Mouse (Mus musculus) embryonic facial prominence, embryonic 12.5 days (tissue): ENCODE data around the gene Ttc17. TPM values are rescaled to one million over a fixed set of nuclear protein-coding genes. Genes with fewer than 3 reads are reported as not detected.

Source experiments
- ATAC-seq: fragments of 200-750 bp; cut with Nextera tagmentation; 2 replicates; pipeline ENCODE4 v1.8.0; 2017; ENCODE audit not compliant: insufficient number of reproducible peaks, insufficient read depth, low FRiP score, low TSS enrichment
- H3K27ac ChIP-seq: fragments of 300-500 bp; sonication (generic); 2 replicates; pipeline ENCODE4 v1.5.1; 2016; ENCODE audit warnings: mild to moderate bottlenecking
- H3K27me3 ChIP-seq: fragments of 300-500 bp; sonication (generic); 2 replicates; pipeline ENCODE4 v1.6.1; 2016; ENCODE audit warnings: mild to moderate bottlenecking, moderate library complexity
- H3K36me3 ChIP-seq: fragments of 300-500 bp; sonication (generic); 2 replicates; pipeline ENCODE4 v1.6.1; 2016; ENCODE audit warnings: mild to moderate bottlenecking
- H3K4me1 ChIP-seq: fragments of 300-500 bp; sonication (generic); 2 replicates; pipeline ENCODE4 v1.6.1; 2016
- H3K4me2 ChIP-seq: fragments of 300-500 bp; sonication (generic); replicated peaks from 2 replicates; pipeline ENCODE4 v1.6.1; 2016; ENCODE audit warnings: mild to moderate bottlenecking, moderate library complexity
- H3K4me3 ChIP-seq: fragments of 300-500 bp; sonication (generic); 2 replicates; pipeline ENCODE4 v1.5.1; 2016; ENCODE audit warnings: mild to moderate bottlenecking
- H3K9ac ChIP-seq: fragments of 300-500 bp; sonication (generic); 2 replicates; pipeline ENCODE4 v1.6.1; 2016; ENCODE audit warnings: mild to moderate bottlenecking, moderate library complexity
- H3K9me3 ChIP-seq: fragments of 300-500 bp; sonication (generic); 2 replicates; pipeline ENCODE4 v1.6.1; 2016; ENCODE audit warnings: mild to moderate bottlenecking, moderate library complexity
- WGBS: fragments of 180-500 bp; shearing (Covaris S2); methylation state at CpG from one replicate; pipeline ENCODE4 v1.1.7; 2016; 5-methylcytosine and 5-hydroxymethylcytosine counted together
- microRNA counts: library from miRNA; unstranded; fragments of <30 nt; microRNA quantifications from one replicate; lab custom pipeline; 2017
- microRNA-seq: library from miRNA; unstranded; fragments of <30 nt; microRNA quantifications from one replicate; pipeline ENCODE4, GENCODE M21; 2017
- polyA plus RNA-seq: library from polyadenylated mRNA; unstranded; fragments of >200 nt; fragmentation: Nextera tagmentation; extraction: Ambion mirVana; gene quantifications from 2 replicates; pipeline ENCODE4 v1.2.1, GENCODE M21; 2016

Ttc17 gene
- polyA plus RNA-seq, 1 experiment from 2014 or later = 16.9 TPM

- Histone ChIP-seq H3K27ac (no peak overlapping the region), H3K4me1 (peaks cover 18% of the 10 kb centered on the region), H3K27me3 (peaks cover 14% of the 10 kb centered on the region; the same call in 1 of the 2 replicates), H3K9me3 (no peaks in the 10 kb centered on the region), H3K4me3 (no peak overlapping the region), H3K4me2 (no peak overlapping the region), H3K36me3 (no peaks in the 10 kb centered on the region), H3K9ac (no peak overlapping the region)
- WGBS = 23% methylated on average over 7 of the region's 7 CpGs
- no peak for ATAC-seq
Measured at GRCm38 (mm10) chr2:94266381-94267160, 139.9 kb downstream of the Ttc17 start.

- Histone ChIP-seq H3K9me3 (no peaks in the 10 kb centered on the region), H3K27me3 (peaks cover 14% of the 10 kb centered on the region; the same call in 1 of the 2 replicates), H3K4me1 (peaks cover 18% of the 10 kb centered on the region), H3K27ac (0 out of 2 replicates have a peak overlapping the region, but pooled peaks have one; percentile 1), H3K4me2 (peak overlapping the region; percentile 54), H3K9ac (peak overlapping the region; percentile 12; the same call in 1 of the 2 replicates), H3K4me3 (peak overlapping the region; percentile 21), H3K36me3 (no peaks in the 10 kb centered on the region)
- WGBS = 8% methylated on average over 16 of the region's 16 CpGs
- ATAC-seq = peak; percentile 76; the same call in 1 of the 2 replicates
Measured at GRCm38 (mm10) chr2:94265221-94266191, 141.0 kb downstream of the Ttc17 start.

- no peak for ATAC-seq
- Histone ChIP-seq H3K4me1 (peaks cover 18% of the 10 kb centered on the region), H3K4me3 (peak overlapping the region; percentile 21), H3K27ac (peak overlapping the region; percentile 1; the same call in 1 of the 2 replicates), H3K27me3 (peaks cover 14% of the 10 kb centered on the region; the same call in 1 of the 2 replicates), H3K4me2 (peak overlapping the region; percentile 54), H3K36me3 (no peaks in the 10 kb centered on the region), H3K9me3 (no peaks in the 10 kb centered on the region), H3K9ac (peak overlapping the region; percentile 12; the same call in 1 of the 2 replicates)
- under 1% methylated on average over 12 of the region's 12 CpGs for WGBS
Measured at GRCm38 (mm10) chr2:94264631-94265098, 141.8 kb downstream of the Ttc17 start.

GRCm38 (mm10) chr2:94264006-94264405 lies 142.5 kb downstream of the Ttc17 start:
- peaks cover 18% of the 10 kb centered on the region for H3K4me1 ChIP-seq
- H3K4me3 ChIP-seq = peak overlapping the region; percentile 21; the same call in 1 of the 2 replicates
- peak overlapping the region; percentile 54 for H3K4me2 ChIP-seq
- no peak overlapping the region; the same call in 1 of the 2 replicates for H3K27ac ChIP-seq
- WGBS = 2% methylated on average over 2 of the region's 2 CpGs
- H3K27me3 ChIP-seq = peaks cover 14% of the 10 kb centered on the region; the same call in 1 of the 2 replicates
- no peak overlapping the region for H3K9ac ChIP-seq
- no peak for ATAC-seq
- H3K9me3 ChIP-seq = no peaks in the 10 kb centered on the region
- H3K36me3 ChIP-seq = no peaks in the 10 kb centered on the region

GRCm38 (mm10) chr2:94263530-94263937 lies 143.0 kb downstream of the Ttc17 start:
- ATAC-seq = no peak
- peak overlapping the region; percentile 52 for H3K4me2 ChIP-seq
- H3K9ac ChIP-seq = peak overlapping the region; percentile 28
- no peak overlapping the region for H3K27ac ChIP-seq
- under 1% methylated on average over 14 of the region's 14 CpGs for WGBS
- H3K36me3 ChIP-seq = no peaks in the 10 kb centered on the region
- H3K4me1 ChIP-seq = peaks cover 18% of the 10 kb centered on the region
- peak overlapping the region; percentile 28 for H3K4me3 ChIP-seq
- peaks cover 14% of the 10 kb centered on the region; the same call in 1 of the 2 replicates for H3K27me3 ChIP-seq
- H3K9me3 ChIP-seq = no peaks in the 10 kb centered on the region

GRCm38 (mm10) chr2:94262917-94263529 lies 143.5 kb downstream of the Ttc17 start:
- Histone ChIP-seq H3K9ac (peak overlapping the region; percentile 28), H3K36me3 (no peaks in the 10 kb centered on the region), H3K27ac (no peak overlapping the region), H3K27me3 (peaks cover 14% of the 10 kb centered on the region; the same call in 1 of the 2 replicates), H3K4me2 (peak overlapping the region; percentile 52), H3K4me1 (peaks cover 18% of the 10 kb centered on the region), H3K4me3 (peak overlapping the region; percentile 28), H3K9me3 (no peaks in the 10 kb centered on the region)
- ATAC-seq = no peak
- 5% methylated on average over 12 of the region's 13 CpGs for WGBS

GRCm38 (mm10) chr2:94254102-94254501 lies 152.4 kb downstream of the Ttc17 start:
- no peak for ATAC-seq
- 33% methylated on average over 3 of the region's 3 CpGs for WGBS

More at GRCm38 (mm10) chr2:94254102-94254501, 152.4 kb downstream of the Ttc17 start:
- H3K4me2 ChIP-seq = no peak overlapping the region
- H3K9ac ChIP-seq = no peak overlapping the region
- H3K27me3 ChIP-seq = 0 out of 2 replicates have a peak, but pooled peaks cover 9% of the 10 kb centered on the region
- no peaks in the 10 kb centered on the region for H3K36me3 ChIP-seq
- no peaks in the 10 kb centered on the region for H3K4me1 ChIP-seq
- H3K9me3 ChIP-seq = no peaks in the 10 kb centered on the region
- no peak overlapping the region for H3K27ac ChIP-seq
- no peak overlapping the region for H3K4me3 ChIP-seq

MicroRNAs encoded within 50 kb of the gene (microRNA counts, 519-probe panel; counts per million panel counts)
- microRNA mmu-miR-670 (lab: Ali Mortazavi, UCI) = 460 counts per million, percentile 65 among the panel's probes with 10 or more counts

Small RNA genes lying within 50 kb of the gene (microRNA-seq; reads per million reads assigned to microRNA genes)
- gene Mir670 = 16.9 reads per million, percentile 32 among the genes with 10 or more reads in this experiment

Other genes starting within 250 kb of the Ttc17 start
- 103 and 104 TPM in 2 replicates for gene Hsd17b12, start 248.7 kb downstream of the Ttc17 start, polyA plus RNA-seq
- 182 and 189 TPM in 2 replicates for gene Api5, start 31.4 kb upstream of the Ttc17 start, polyA plus RNA-seq